Mouse (Mus musculus): ENCODE measurements around the gene Adk.
A peak's percentile ranks its signal among the peaks of the same experiment; 100 is the strongest.

The Adk gene

GRCm38 (mm10) chr14:21278907-21279535 lies 226.6 kb downstream of the Adk start:
- no peak for DNase-seq

- no peak for DNase-seq
These were observed 228.1 kb downstream of the Adk start for GRCm38 (mm10) chr14:21280451-21280850.

GRCm38 (mm10) chr14:21281506-21281905 lies 229.1 kb downstream of the Adk start:
- DNase-seq, result no peak

- DNase-seq, result no peak
These were observed 231.7 kb downstream of the Adk start for GRCm38 (mm10) chr14:21284116-21284515.

- DNase-seq, result no peak
These were observed 232.5 kb downstream of the Adk start for GRCm38 (mm10) chr14:21284847-21285246.

- DNase-seq, result peak; percentile 42
These were observed 233.9 kb downstream of the Adk start for GRCm38 (mm10) chr14:21286274-21286673.

GRCm38 (mm10) chr14:21287726-21288442 lies 235.5 kb downstream of the Adk start:
- no peak for DNase-seq

GRCm38 (mm10) chr14:21299743-21300142 lies 247.4 kb downstream of the Adk start:
- no peak for DNase-seq

- DNase-seq, result no peak
These were observed 252.4 kb downstream of the Adk start for GRCm38 (mm10) chr14:21304815-21305214.

- peak; percentile 37 for DNase-seq
These were observed 256.1 kb downstream of the Adk start for GRCm38 (mm10) chr14:21308349-21308936.

GRCm38 (mm10) chr14:21310530-21310929 lies 258.2 kb downstream of the Adk start:
- DNase-seq, result no peak

GRCm38 (mm10) chr14:21313561-21314342 lies 261.4 kb downstream of the Adk start:
- no peak for DNase-seq

- DNase-seq, result no peak
These were observed 262.1 kb downstream of the Adk start for GRCm38 (mm10) chr14:21314466-21314865.

GRCm38 (mm10) chr14:21334826-21335225 lies 282.5 kb downstream of the Adk start:
- no peak for DNase-seq

- DNase-seq, result no peak
These were observed 283.4 kb downstream of the Adk start for GRCm38 (mm10) chr14:21335691-21336314.

- DNase-seq, result no peak
These were observed 285.6 kb downstream of the Adk start for GRCm38 (mm10) chr14:21337948-21338347.

GRCm38 (mm10) chr14:21341195-21341594 lies 288.8 kb downstream of the Adk start:
- no peak for DNase-seq

- no peak for DNase-seq
These were observed 290.6 kb downstream of the Adk start for GRCm38 (mm10) chr14:21342984-21343383.

- DNase-seq, result no peak
These were observed 292.5 kb downstream of the Adk start for GRCm38 (mm10) chr14:21344896-21345295.

GRCm38 (mm10) chr14:21348611-21349260 lies 296.4 kb downstream of the Adk start:
- no peak for DNase-seq

GRCm38 (mm10) chr14:21351646-21352045 lies 299.3 kb downstream of the Adk start:
- no peak for DNase-seq

GRCm38 (mm10) chr14:21356286-21356685 lies 303.9 kb downstream of the Adk start:
- DNase-seq, result no peak

Measured in kidney, postnatal 10 days (tissue).